Comparison of ENCODE assay signal across 7 mouse cellular contexts in genomic region chr8:61539828-61540500, GRCm38 (mm10). TPM values are rescaled to one million over a fixed set of nuclear protein-coding genes. Genes with fewer than 3 reads are reported as not detected.
DNase-seq lines count a peak whose midpoint lies in the region; ATAC-seq and TF ChIP-seq lines count a peak whose summit lies in the region.

No protein-coding gene starts in this region.

- no peaks in the 10 kb centered on the region for H3K27me3 ChIP-seq in intestine, postnatal 0 days (replicated peaks; ENCODE audit: control insufficient read depth, insufficient read depth, low read length)
- H3K27me3 ChIP-seq in midbrain, embryonic 14.5 days (ENCODE audit: control insufficient read depth, insufficient read depth, low read length): no peaks in the 10 kb centered on the region

- peak; percentile 83 for DNase-seq in adrenal gland, adult 2 months
- DNase-seq in gastrocnemius, adult 8-10 months (ENCODE audit: low spot score in 2 of 2): peak; percentile 80 to 82
- peak; percentile 77 to 84 for DNase-seq in left cerebral cortex, postnatal 36 days (ENCODE audit: low spot score in 2 of 2)
- peak; percentile 95 for DNase-seq in midbrain, embryonic 14.5 days
- DNase-seq in spleen, adult 12 weeks (ENCODE audit: low spot score): peak; percentile 41

- H3K4me2 ChIP-seq in intestine, postnatal 0 days (replicated peaks; ENCODE audit: low read depth): no peak overlapping the region
- H3K4me2 ChIP-seq in midbrain, embryonic 14.5 days (ENCODE audit: low read length): no peak overlapping the region

- WGBS in intestine, postnatal 0 days: 47% methylated on average over 7 of the region's 7 CpGs
- 52% methylated on average over 7 of the region's 7 CpGs for WGBS in midbrain, embryonic 14.5 days

- 0 out of 2 replicates have a peak, but pooled peaks have one; percentile 47 for ATAC-seq in intestine, postnatal 0 days
- peak; percentile 70; the same call in 1 of the 2 replicates for ATAC-seq in midbrain, embryonic 14.5 days (ENCODE audit: low FRiP score, low TSS enrichment)

- no peak overlapping the region for H3K27ac ChIP-seq in cortical plate, adult 2 months (ENCODE audit: insufficient read depth, low read length)
- H3K27ac ChIP-seq in intestine, postnatal 0 days (ENCODE audit: low read depth, low read length): no peak overlapping the region
- H3K27ac ChIP-seq in midbrain, embryonic 14.5 days (replicated peaks; ENCODE audit: low read depth, low read length): no peak overlapping the region

- H3K36me3 ChIP-seq in intestine, postnatal 0 days (ENCODE audit: control insufficient read depth, insufficient read depth): peaks cover 28% of the 10 kb centered on the region; the same call in 1 of the 2 replicates
- H3K36me3 ChIP-seq in midbrain, embryonic 14.5 days (ENCODE audit: control insufficient read depth, insufficient read depth, low read length): peaks cover 3% of the 10 kb centered on the region; the same call in 1 of the 2 replicates

- peak; percentile 100 for TF ChIP-seq CTCF in cortical plate, adult 2 months (IDR thresholded peaks at IDR 0.05; ENCODE audit: extremely low read depth, insufficient read depth, low read length)
- TF ChIP-seq CTCF in intestine, postnatal 0 days (IDR thresholded peaks at IDR 0.05; ENCODE audit: low read depth): peak; percentile 100

- no peaks in the 10 kb centered on the region for H3K4me1 ChIP-seq in cortical plate, adult 2 months (ENCODE audit: control insufficient read depth, insufficient read depth, low read length)
- H3K4me1 ChIP-seq in intestine, postnatal 0 days (replicated peaks; ENCODE audit: control insufficient read depth, insufficient read depth, low read length): no peaks in the 10 kb centered on the region
- H3K4me1 ChIP-seq in midbrain, embryonic 14.5 days (ENCODE audit: control insufficient read depth, insufficient read depth, low read length): no peaks in the 10 kb centered on the region

- TF ChIP-seq POLR2A in cortical plate, adult 2 months (IDR thresholded peaks at IDR 0.05; ENCODE audit: extremely low read depth, insufficient read depth, low read length): no peak

- H3K4me3 ChIP-seq in cortical plate, adult 2 months (ENCODE audit: insufficient read depth, low read length): no peak overlapping the region
- no peak overlapping the region for H3K4me3 ChIP-seq in intestine, postnatal 0 days (ENCODE audit: low read depth, low read length)
- no peak overlapping the region for H3K4me3 ChIP-seq in midbrain, embryonic 14.5 days (replicated peaks; ENCODE audit: low read depth, low read length)

- no peaks in the 10 kb centered on the region for H3K9me3 ChIP-seq in intestine, postnatal 0 days (ENCODE audit: control insufficient read depth)
- H3K9me3 ChIP-seq in midbrain, embryonic 14.5 days (ENCODE audit: control insufficient read depth, low read length): no peaks in the 10 kb centered on the region

- H3K9ac ChIP-seq in intestine, postnatal 0 days (ENCODE audit: low read depth, low read length): no peak overlapping the region
- no peak overlapping the region for H3K9ac ChIP-seq in midbrain, embryonic 14.5 days (replicated peaks; ENCODE audit: low read length)

- intact Hi-C loops in left cerebral cortex, postnatal 36 days (cut with DNase I): loop anchor here (1.0 to 5.0 kb wide), 3 partner anchors 147 to 522 kb away; no protein-coding TSS in a partner anchor

RNA-seq across cellular contexts. Expression of gene Cbr4, which starts 52.4 kb away (rescaled TPM):
- total RNA-seq in adrenal gland, adult 2 months (2021): 10 to 100 TPM; 38.9 to 51.9 TPM
- 1.6 and 3.8 TPM in 2 replicates for polyA plus RNA-seq in adrenal gland, adult 2 months (2012; rRNA removed)
- polyA plus RNA-seq in cortical plate, adult 2 months (2012; rRNA removed): 15.2 and 19.3 TPM in 2 replicates
- 10 to 100 TPM; 29.5 to 38.0 (median 35.8) TPM for total RNA-seq in gastrocnemius, adult 8-10 months (2022)
- polyA plus RNA-seq in intestine, postnatal 0 days (2015; fragmentation: Nextera tagmentation; extraction: Ambion mirVana): 50.2 and 51.2 TPM in 2 replicates
- 10 to 100 TPM; 21.5 to 23.4 TPM for total RNA-seq in left cerebral cortex, postnatal 36 days (2021)
- polyA plus RNA-seq in midbrain, embryonic 14.5 days (2014; fragmentation: Nextera tagmentation; extraction: Ambion mirVana): 23.0 and 23.8 TPM in 2 replicates

Comparison
In these comparisons a context has a peak if more than half of its experiments do, and no peak if none do; other contexts are left out.
1. DNase-seq: peak in every context shown above with its lines; median percentile 95 in midbrain, embryonic 14.5 days; 83 in adrenal gland, adult 2 months; 81 in gastrocnemius, adult 8-10 months; 80 in left cerebral cortex, postnatal 36 days; 41 in spleen, adult 12 weeks.